ENCODE assay signal across 9 mouse cellular contexts in the genomic region with DNA sequence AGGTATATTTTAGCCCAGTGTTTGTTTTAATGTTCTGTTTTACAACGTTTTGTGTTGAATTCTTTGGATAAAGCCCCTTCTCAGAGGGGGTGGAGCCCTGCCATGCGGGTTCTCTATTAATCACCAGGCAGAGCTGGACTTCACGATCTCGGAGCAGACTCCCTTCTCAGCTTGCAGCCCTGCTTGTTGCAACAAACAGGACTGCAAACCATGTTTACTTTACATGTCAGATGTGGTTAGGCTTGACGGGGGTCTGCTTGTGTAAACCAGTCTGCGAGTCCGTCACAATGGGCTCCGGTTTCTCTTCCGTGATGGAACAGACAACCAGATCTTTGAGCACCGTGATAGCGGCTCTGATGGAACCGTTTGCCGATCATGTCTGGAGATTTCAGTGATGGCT.
DNase-seq lines count a peak whose midpoint lies in the region; ATAC-seq and TF ChIP-seq lines count a peak whose summit lies in the region.
"Had no signal": no experiment of that assay in that cellular context is flagged by ENCODE, and none has a peak within 500 bp of the region (broad histone marks: within the 10 kb centered on the region; RNA-seq: fewer than 3 reads in every experiment).

No protein-coding gene starts in this region.

- intact Hi-C loops in heart, postnatal 25 days (cut with DNase I): no loop called here

- no peaks in the 10 kb centered on the region for H3K9me3 ChIP-seq in heart, embryonic 16.5 days (replicated peaks; ENCODE audit: control insufficient read depth, low read length)
- H3K9me3 ChIP-seq in midbrain, embryonic 14.5 days (ENCODE audit: control insufficient read depth, low read length): no peaks in the 10 kb centered on the region
- no peaks in the 10 kb centered on the region for H3K9me3 ChIP-seq in midbrain, postnatal 0 days (ENCODE audit: low read length)
- no peaks in the 10 kb centered on the region for H3K9me3 ChIP-seq in limb, embryonic 12.5 days
- H3K9me3 ChIP-seq: midbrain, embryonic 13.5 days had no signal

- no peak overlapping the region for H3K4me3 ChIP-seq in heart, embryonic 16.5 days (ENCODE audit: low read length)
- H3K4me3 ChIP-seq in midbrain, embryonic 14.5 days (replicated peaks; ENCODE audit: low read depth, low read length): no peak overlapping the region
- H3K4me3 ChIP-seq in midbrain, postnatal 0 days (ENCODE audit: low read depth, low read length): no peak overlapping the region
- no peak overlapping the region; the same call in 1 of the 2 replicates for H3K4me3 ChIP-seq in limb, embryonic 12.5 days (replicated peaks)
- H3K4me3 ChIP-seq: midbrain, embryonic 13.5 days had no signal

- ATAC-seq in heart, embryonic 16.5 days (replicated peaks; ENCODE audit: extremely low read depth, insufficient read depth, low FRiP score): no peak
- ATAC-seq in midbrain, embryonic 14.5 days (ENCODE audit: low FRiP score, low TSS enrichment): no peak
- ATAC-seq in midbrain, postnatal 0 days (ENCODE audit: low FRiP score): no peak
- ATAC-seq in limb, embryonic 12.5 days (ENCODE audit: insufficient number of reproducible peaks, insufficient read depth, low FRiP score, low TSS enrichment, low read depth): 0 out of 2 replicates have a peak, but pooled peaks have one; percentile 37
- ATAC-seq: midbrain, embryonic 13.5 days had no signal

- DNase-seq in heart, postnatal 25 days (ENCODE audit: low spot score): no peak
- peak; percentile 2 for DNase-seq in midbrain, embryonic 14.5 days
- DNase-seq in midbrain, postnatal 0 days (ENCODE audit: low spot score): no peak
- DNase-seq in right cerebral cortex, postnatal 36 days (ENCODE audit: low spot score in 2 of 2): no peak
- no peak for DNase-seq in T-cell, adult 2 months (ENCODE audit: low spot score)
- DNase-seq in left cerebral cortex, adult 11 months (ENCODE audit: low spot score): no peak

- H3K27me3 ChIP-seq in heart, embryonic 16.5 days (ENCODE audit: control insufficient read depth, insufficient read depth, low read length): no peaks in the 10 kb centered on the region
- H3K27me3 ChIP-seq in midbrain, embryonic 14.5 days (ENCODE audit: control insufficient read depth, insufficient read depth, low read length): no peaks in the 10 kb centered on the region
- no peaks in the 10 kb centered on the region for H3K27me3 ChIP-seq in midbrain, postnatal 0 days (ENCODE audit: insufficient read depth, low read length)
- H3K27me3 ChIP-seq in limb, embryonic 12.5 days: no peaks in the 10 kb centered on the region
- H3K27me3 ChIP-seq: midbrain, embryonic 13.5 days had no signal

- WGBS in heart, embryonic 16.5 days: 42% methylated on average over 13 of the region's 13 CpGs
- WGBS in midbrain, embryonic 14.5 days: 83% methylated on average over 13 of the region's 13 CpGs
- 80% methylated on average over 13 of the region's 13 CpGs for WGBS in midbrain, postnatal 0 days
- WGBS in limb, embryonic 12.5 days: 48% methylated on average over 13 of the region's 13 CpGs

- H3K4me2 ChIP-seq in heart, embryonic 16.5 days (ENCODE audit: low read depth, low read length): peak overlapping the region; percentile 44
- no peak overlapping the region for H3K4me2 ChIP-seq in midbrain, embryonic 14.5 days (ENCODE audit: low read length)
- H3K4me2 ChIP-seq in midbrain, postnatal 0 days (ENCODE audit: low read depth, low read length, poor library complexity, severe bottlenecking): no peak overlapping the region
- H3K4me2 ChIP-seq in limb, embryonic 12.5 days: peak overlapping the region; percentile 34
- H3K4me2 ChIP-seq: midbrain, embryonic 13.5 days had no signal

- no peaks in the 10 kb centered on the region for H3K36me3 ChIP-seq in heart, embryonic 16.5 days (ENCODE audit: control insufficient read depth, insufficient read depth)
- no peaks in the 10 kb centered on the region for H3K36me3 ChIP-seq in midbrain, embryonic 14.5 days (ENCODE audit: control insufficient read depth, insufficient read depth, low read length)
- H3K36me3 ChIP-seq in midbrain, postnatal 0 days (ENCODE audit: insufficient read depth, low read length): no peaks in the 10 kb centered on the region
- H3K36me3 ChIP-seq in limb, embryonic 12.5 days: no peaks in the 10 kb centered on the region
- H3K36me3 ChIP-seq: midbrain, embryonic 13.5 days had no signal

- no peak overlapping the region for H3K27ac ChIP-seq in heart, embryonic 16.5 days (ENCODE audit: low read length)
- no peak overlapping the region for H3K27ac ChIP-seq in midbrain, embryonic 14.5 days (replicated peaks; ENCODE audit: low read depth, low read length)
- no peak overlapping the region for H3K27ac ChIP-seq in midbrain, postnatal 0 days (ENCODE audit: low read depth, low read length)
- H3K27ac ChIP-seq in limb, embryonic 12.5 days: peak overlapping the region; percentile 37; the same call in 1 of the 2 replicates
- H3K27ac ChIP-seq: midbrain, embryonic 13.5 days had no signal

- no peaks in the 10 kb centered on the region for H3K4me1 ChIP-seq in heart, embryonic 16.5 days (ENCODE audit: control insufficient read depth, insufficient read depth, low read length)
- H3K4me1 ChIP-seq in midbrain, embryonic 14.5 days (ENCODE audit: control insufficient read depth, insufficient read depth, low read length): no peaks in the 10 kb centered on the region
- no peaks in the 10 kb centered on the region for H3K4me1 ChIP-seq in midbrain, postnatal 0 days (ENCODE audit: insufficient read depth, low read length)
- peaks cover 11% of the 10 kb centered on the region for H3K4me1 ChIP-seq in limb, embryonic 12.5 days (replicated peaks)
- H3K4me1 ChIP-seq: midbrain, embryonic 13.5 days had no signal

- no peak for TF ChIP-seq CTCF in midbrain, postnatal 0 days (IDR thresholded peaks at IDR 0.05)

- no peak overlapping the region for H3K9ac ChIP-seq in heart, embryonic 16.5 days (ENCODE audit: low read length)
- no peak overlapping the region for H3K9ac ChIP-seq in midbrain, embryonic 14.5 days (replicated peaks; ENCODE audit: low read length)
- H3K9ac ChIP-seq in midbrain, postnatal 0 days (replicated peaks; ENCODE audit: low read length, poor library complexity, severe bottlenecking): no peak overlapping the region
- no peak overlapping the region for H3K9ac ChIP-seq in limb, embryonic 12.5 days (replicated peaks)
- H3K9ac ChIP-seq: midbrain, embryonic 13.5 days had no signal

Comparison
In these comparisons a context has a peak if more than half of its experiments do, and no peak if none do; other contexts are left out.
1. H3K4me2 ChIP-seq: peak in heart, embryonic 16.5 days (single experiment) and limb, embryonic 12.5 days (single experiment); none in midbrain, embryonic 14.5 days (single experiment) and midbrain, postnatal 0 days (single experiment).